Mouse (Mus musculus) CH12.LX (cell line): ENCODE data around the gene Adam17.
A peak's percentile ranks its signal among the peaks of the same experiment; 100 is the strongest.

Experiments
- BHLHE40 ChIP-seq: IDR thresholded peaks from 2 replicates; pipeline ENCODE4 v1.6.1; 2011; ENCODE audit warnings: mild to moderate bottlenecking, low read depth, low read length, improper control_type of control experiment
- CTCF ChIP-seq, 2 experiments: IDR thresholded peaks in 1 of 2; conservative IDR thresholded peaks in 1 of 2; 2 replicates each; pipeline ENCODE4 v1.5.1; 2011 to 2012; ENCODE audit warnings: low read depth in 2 of 2, low read length in 2 of 2, improper control_type of control experiment in 1 of 2, inconsistent platforms in 1 of 2, mild to moderate bottlenecking in 1 of 2, moderate library complexity in 1 of 2
- E2F4 ChIP-seq: IDR thresholded peaks from 2 replicates; pipeline ENCODE4 v1.6.1; 2011; ENCODE audit warnings: low read depth, low read length, improper control_type of control experiment; ENCODE audit not compliant: insufficient replicate concordance
- HCFC1 ChIP-seq: IDR thresholded peaks from 2 replicates; pipeline ENCODE4 v1.6.1; 2012; ENCODE audit warnings: low read depth, mild to moderate bottlenecking, inconsistent platforms, low read length, improper control_type of control experiment
- JUN ChIP-seq: IDR thresholded peaks from 2 replicates; pipeline ENCODE4 v1.6.1; 2011; ENCODE audit warnings: low read depth, mild to moderate bottlenecking, low read length, improper control_type of control experiment, moderate library complexity; ENCODE audit not compliant: insufficient read depth
- JUND ChIP-seq: conservative IDR thresholded peaks from 2 replicates; pipeline ENCODE4 v1.6.1; 2011; ENCODE audit warnings: low read depth, low read length, improper control_type of control experiment
- MAZ ChIP-seq: IDR thresholded peaks from 2 replicates; pipeline ENCODE4 v1.6.1; 2012; ENCODE audit warnings: low read depth, mild to moderate bottlenecking, inconsistent platforms, low read length, improper control_type of control experiment, moderate library complexity
- NELFE ChIP-seq: IDR thresholded peaks from 2 replicates; pipeline ENCODE4 v1.6.1; 2011; ENCODE audit warnings: low read depth, low read length, improper control_type of control experiment
- POLR2A ChIP-seq: IDR thresholded peaks from 2 replicates; pipeline ENCODE4 v1.6.1; 2011; ENCODE audit warnings: low read depth, mild to moderate bottlenecking, improper control_type of control experiment, low read length
- UBTF ChIP-seq: IDR thresholded peaks from 2 replicates; pipeline ENCODE4 v1.6.1; 2012; ENCODE audit warnings: low read depth, mild to moderate bottlenecking, inconsistent platforms, low read length, improper control_type of control experiment, moderate library complexity
- ZNF384 ChIP-seq: IDR thresholded peaks from 2 replicates; pipeline ENCODE4 v1.6.1; 2012; ENCODE audit warnings: low read depth, low read length, improper control_type of control experiment, inconsistent platforms

DNA sequence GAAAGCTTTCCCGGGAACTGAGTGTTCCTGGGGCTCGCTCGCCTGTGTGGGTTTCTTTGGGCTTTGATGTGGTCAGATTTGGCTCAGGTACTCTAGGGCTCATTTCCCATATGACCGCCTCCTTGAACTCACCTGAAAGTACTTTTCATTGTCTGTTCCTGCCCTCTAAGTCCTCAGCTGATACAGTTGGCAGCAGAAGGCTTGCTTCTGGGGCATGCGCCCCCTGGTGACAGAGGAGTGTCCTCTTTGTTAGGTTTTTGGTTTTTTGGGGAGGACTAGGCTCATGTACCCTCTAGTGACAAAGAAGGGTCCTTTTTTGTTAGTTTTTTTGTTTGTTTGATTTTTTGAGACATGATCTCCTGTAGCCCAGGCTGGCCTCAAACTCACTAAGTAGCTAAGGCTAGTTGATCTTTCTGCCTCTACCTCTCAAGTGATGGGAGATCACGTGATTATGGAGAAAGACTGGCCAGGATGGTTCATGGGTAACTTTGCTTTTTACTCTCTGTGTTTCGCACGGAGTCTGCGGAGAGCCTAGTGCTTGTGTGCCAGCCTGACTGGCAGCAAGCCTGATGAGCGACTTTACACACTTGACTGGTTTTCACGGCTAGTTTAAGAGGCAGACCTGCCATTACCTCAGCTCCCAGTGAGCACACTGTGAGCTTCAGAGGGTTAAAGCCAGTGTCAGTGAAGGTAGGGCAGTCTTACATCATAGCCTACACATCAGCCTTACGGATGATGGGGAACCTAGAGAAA is 55.1 kb downstream of the Adam17 start:
- TF ChIP-seq HCFC1 (no peak), E2F4 (no peak), UBTF (no peak), MAZ (no peak), JUND (no peak), POLR2A (no peak), BHLHE40 (no peak), ZNF384 (no peak), CTCF (conservative IDR thresholded peaks at IDR 0.05 in 1 of 2, IDR thresholded peaks at IDR 0.05 in 1 of 2; ENCODE audit: low read depth in 2 of 2, low read length in 2 of 2) (peak; percentile 69 to 90), JUN (no peak), NELFE (no peak; the same call in 1 of the 2 replicates)
